Mouse (Mus musculus) cerebellum, postnatal 14 days (tissue): ENCODE results near the gene Plce1.
"Not testable (repeated sequence)": the region's sequence is repeated elsewhere in the genome, so short reads cannot be mapped to it uniquely, and the experiment has no call there.

Experiments
- DNase-seq, 2 experiments: peaks; one replicate each; pipeline ENCODE4 v3.0.0; 2021; ENCODE audit warnings: mixed read lengths in 2 of 2

The Plce1 gene

DNA sequence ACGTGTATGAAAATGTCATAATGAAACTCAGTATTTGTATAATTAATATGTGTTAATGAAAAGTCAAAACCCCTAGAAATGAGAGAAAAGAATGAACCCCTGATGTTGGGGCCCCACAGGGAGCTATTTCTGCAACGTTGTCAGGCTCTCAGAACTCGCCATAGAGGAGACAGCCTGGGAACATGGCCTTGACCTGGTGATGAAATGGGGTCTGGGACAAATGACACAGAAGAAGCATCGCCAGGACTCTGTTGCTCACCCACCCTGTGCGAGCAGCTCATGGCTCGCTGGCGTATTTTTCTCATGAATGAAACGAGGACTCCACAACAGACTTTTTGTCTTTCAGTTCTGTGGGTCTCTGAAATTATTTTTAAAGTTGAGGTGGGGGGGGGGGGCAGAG lies 109.0 kb downstream of the Plce1 start:
- no peak for DNase-seq

DNA sequence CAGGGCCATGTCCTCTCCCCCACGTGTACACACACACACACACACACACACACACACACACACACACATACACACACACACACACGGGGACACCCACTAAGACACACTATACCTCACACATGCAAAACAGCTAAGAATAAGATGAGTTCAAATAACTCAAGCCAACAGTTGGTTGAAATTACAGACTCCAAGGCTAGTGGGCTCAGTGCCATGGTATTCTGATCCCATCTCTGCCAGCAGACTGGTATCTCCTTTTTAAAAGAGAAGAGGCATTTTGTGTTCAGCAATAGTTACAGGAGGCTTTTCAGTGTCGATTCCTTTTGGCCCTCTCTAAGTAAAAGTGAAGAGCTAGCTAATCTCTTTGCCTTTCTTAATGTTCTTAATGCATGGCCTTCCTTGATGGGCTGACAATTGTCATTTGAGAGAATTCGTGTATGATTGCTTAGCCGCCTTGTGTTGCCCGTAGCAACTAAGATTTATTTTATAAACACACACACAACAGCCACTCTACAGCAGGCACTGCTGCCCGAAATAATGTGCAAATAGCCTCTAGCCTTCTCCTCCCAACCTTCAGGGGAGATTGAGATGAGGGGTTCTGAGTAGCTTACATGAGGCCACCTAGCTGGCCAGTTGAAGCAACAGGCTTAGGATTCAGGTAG lies 111.8 kb downstream of the Plce1 start:
- DNase-seq: peak in 1 of 2 experiments; percentile 8

DNA sequence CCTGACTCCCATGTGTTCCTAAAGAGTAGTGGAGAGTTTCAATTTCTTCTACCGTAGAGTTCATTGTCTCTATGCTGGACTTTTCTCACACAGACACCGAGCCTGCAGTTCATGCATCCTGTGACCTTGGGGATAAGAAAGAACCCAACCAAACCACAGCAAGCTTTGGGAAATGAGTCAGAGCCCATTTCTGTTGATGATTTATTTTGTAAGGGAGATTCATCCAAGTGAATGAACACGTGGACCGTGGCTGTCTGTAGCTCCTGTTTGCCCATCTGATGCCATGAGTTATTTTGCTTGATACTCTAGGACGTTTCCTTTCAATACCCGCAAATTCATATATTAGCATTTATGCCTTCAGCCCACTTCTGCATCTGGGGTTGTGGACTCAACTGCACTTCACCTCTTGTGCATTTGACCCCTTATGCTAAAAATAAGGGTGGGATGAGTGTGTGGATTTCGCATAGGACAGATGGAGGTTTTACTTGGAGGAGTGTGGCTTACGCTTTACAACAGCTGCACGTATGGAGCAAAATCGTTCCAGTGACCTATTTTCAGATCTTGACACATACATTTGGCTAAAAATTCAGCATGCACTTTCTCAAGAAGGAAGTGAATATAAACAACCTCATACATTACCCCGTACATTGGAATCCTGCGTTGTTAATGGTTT lies 112.5 kb downstream of the Plce1 start:
- DNase-seq: no peak

DNA sequence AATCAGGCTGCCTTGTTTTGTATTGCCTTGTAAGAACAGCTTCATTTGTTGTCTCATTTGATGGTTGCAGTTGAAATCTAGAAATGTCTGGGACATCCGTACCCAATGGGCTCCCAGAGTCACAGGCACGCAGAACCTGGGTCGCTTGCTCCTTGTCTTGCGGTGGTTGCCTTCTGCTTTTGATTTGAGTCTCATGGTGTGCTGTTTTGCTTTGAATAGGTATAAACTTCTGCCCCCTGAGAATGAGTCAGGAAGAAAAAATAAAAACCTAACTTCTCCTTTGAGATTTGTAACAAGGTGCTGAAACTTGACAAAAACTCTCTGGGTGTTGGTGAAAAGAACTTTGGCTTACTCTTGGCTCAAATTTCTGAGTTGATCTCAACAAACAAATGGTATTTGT lies 115.2 kb downstream of the Plce1 start:
- no peak for DNase-seq

DNA sequence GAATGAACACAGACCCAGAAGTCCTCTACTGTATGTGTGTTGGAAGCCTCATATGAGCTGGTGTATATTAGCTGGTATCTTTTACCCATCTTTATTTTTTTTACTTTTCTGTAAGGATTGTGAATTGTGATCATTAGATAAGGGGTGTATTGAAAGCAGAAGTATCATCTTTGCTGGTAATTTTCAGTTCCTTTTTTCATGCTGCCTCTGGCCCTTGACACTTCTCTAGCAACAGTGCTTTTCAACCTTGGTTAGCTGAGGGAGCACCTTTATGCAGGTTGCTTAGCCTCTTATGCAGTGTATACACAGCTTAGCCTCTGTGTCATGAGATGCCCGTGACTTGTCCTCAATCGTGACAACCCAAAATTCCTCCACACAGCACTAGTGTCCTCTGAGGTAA lies 116.5 kb downstream of the Plce1 start:
- DNase-seq: no peak

DNA sequence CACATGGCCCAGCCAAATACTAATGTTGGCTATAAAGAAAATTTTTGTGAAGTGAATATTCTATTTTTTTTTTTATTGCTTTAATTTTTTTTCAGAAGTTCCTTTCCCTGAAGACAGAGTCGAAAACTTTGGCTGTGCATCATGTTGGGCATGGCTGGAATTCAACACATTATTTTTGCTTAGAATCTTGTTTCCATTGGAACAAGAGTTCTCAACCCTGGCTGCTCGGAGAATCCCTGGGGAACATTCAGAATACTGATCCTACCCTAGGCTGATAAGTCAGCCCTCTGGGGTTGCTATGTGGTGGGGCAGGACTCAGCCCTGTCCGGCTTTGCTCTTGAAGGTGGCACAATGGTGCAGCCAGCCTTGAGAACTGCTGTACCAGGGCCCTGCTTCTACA lies 118.1 kb downstream of the Plce1 start:
- no peak for DNase-seq

DNA sequence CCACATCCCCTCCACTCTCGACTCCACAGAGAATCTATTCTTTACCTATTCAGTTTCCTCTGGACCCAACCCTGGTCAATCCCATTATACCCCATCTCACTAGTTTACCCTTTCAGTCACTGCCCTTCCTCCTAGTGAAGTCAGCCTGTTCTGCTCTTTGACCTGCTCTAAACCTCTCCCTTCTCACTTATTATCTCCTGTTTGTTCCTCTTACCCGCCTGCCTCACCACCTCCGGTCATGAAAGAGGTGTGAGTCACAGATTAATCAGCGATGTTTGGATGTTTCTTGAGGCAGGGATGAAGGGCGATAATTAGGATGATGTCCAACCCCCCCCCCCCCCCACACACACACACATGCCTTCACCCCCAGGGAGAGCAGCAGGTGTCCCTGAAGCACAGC lies 120.2 kb downstream of the Plce1 start:
- DNase-seq: no peak

DNA sequence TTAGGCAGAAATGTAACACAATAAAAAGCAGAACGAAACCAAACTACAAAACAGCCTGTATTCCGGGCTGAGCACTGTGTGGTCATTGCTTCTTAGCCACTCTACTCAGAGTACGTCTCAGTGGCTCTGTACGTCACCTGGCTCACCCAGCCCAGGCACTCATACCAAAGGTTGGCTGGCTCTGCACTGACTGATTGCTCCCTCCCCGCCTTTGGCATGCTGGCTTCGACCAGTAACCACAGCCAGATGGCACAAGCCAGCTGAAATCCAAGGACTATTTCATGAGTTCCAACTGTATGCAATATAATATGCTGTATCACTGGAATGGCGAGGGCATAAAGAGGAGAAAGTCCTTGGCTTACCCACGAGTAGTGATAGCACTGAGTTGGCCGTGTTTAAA lies 121.9 kb downstream of the Plce1 start:
- DNase-seq: peak; percentile 71 to 78

DNA sequence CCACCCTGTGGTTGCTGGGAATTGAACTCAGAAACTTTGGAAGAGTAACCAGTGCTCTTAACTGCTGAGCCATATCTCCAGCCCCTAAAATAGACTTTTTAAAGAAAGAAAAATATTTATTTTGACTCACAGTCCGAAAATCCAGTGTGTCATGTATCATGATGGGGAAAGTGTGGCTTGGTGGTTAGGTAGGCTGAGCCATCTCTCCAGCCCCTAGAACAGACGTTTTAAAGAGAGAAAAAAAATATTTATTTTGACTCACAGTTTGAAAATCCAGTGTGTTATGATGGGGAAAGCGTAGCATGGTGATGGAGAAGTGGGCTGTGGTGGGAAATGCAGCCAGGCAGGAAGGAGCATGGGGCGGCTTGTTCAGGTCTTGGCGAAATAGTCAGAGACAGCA lies 126.3 kb downstream of the Plce1 start:
- no peak for DNase-seq

DNA sequence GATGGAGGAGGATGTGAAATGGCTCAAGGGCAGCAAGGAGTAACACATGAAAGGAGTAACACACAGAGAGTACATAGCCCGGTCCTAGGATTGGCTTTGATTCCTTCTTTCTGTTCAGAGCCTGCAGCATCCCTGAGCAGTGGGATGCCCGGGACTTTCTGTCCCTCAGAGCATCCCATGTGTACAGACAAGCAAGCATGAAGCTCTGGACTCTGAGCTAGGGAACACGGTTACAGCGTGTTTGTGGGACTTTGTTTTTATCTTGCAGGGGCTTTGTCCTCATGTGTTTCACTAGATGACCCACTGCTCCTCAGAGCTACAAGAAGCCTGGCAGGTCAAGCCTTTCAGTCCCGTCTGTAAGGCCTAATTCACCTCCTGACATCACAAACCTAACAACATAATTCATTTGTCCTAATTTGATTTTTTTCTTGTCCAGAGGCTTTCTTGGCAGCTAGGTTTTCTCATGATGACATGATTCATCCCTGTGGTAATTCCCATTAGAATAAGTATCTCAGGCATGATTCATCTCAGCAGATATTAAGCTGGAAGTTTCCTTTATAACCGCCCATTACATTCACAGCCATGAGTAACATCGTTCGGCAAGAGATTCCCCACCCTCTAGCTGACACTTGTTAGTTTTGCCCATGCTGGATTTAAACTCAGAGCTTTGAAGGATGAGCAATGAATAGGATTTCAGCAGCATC lies 128.2 kb downstream of the Plce1 start:
- no peak for DNase-seq

DNA sequence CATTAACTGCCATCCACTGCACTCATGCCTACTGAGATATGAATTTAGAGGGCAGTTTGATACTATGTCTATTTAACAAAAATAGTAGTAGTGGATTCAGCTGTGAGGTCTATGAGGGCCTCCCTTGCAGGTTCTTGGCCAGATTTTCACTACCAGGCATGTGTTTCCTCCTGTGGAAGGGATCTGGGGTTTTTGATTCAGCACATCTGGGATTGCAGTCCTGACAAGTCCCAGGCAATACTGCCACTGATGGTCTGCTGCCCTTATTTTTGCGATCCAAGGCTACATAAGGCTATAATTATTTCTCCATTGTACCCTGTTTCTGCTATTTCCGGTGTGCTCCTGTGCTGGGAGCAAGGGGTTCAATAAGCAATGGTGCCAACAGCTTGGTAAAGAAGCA lies 129.4 kb downstream of the Plce1 start:
- no peak for DNase-seq

DNA sequence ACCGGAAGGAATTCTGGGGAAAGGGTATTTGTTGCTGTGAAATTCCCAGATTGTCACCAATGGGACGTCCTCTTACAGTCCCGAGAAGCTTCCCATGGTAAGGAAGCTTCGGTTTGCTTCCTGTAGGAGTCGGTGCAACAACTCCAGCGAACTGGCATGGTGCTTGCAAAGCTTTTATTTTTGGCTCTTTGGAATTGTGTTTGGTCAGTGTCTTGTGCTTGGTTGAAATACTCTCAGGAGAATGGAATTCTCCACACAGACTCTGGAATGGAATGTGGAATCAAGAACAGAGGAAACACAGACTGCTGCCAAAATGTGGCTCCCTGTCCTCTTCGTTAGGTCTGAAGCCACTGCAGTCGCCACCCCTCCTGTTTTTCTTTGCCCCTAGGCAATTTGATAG lies 129.9 kb downstream of the Plce1 start:
- DNase-seq: no peak

DNA sequence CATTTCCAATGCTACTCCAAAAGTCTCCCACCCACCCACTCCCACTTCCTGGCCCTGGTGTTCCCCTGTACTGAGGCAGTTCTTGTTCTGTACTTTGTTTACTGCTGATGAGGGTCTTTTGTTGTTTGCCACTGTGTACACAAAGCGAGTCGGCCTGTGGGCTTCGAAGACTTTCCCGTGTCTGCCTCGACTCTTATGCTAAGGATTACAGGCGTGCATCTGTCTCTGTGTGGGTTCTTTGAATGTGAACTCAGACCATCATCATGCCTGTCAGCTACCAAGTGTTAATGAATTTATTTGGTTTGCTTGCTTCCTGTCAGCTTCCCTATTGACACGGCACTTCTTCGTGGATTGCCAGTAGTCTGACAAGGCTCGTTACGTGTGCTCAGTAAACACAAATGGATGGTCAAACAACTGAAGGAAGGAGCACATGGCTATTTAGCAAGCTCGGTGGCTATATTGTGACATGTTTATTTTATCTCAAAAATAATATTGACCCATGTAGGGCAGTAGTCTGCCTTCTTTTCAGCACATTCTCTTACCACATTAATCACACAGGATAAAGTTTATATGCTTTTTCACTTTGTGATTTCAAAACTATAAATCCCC lies 133.3 kb downstream of the Plce1 start:
- DNase-seq: no peak

DNA sequence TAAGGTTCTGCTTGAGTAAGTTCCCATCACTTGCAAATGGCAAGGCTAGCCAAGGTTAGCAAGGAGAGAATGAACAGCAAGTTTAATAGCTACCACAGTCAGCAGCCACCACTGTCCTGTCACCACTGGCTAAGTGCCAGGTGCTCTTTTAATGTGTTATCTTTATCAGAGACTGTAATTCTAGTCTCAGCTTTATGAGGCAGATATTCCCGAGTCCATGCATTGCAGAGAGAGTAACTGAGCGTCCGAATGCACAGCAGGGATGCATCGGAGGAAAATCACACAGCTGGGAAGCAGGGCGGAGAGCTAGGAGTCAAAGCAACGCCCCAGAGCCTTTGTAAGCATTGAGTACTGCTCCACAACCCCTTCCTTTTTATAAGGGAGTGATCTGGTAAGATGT lies 134.4 kb downstream of the Plce1 start:
- DNase-seq: no peak

DNA sequence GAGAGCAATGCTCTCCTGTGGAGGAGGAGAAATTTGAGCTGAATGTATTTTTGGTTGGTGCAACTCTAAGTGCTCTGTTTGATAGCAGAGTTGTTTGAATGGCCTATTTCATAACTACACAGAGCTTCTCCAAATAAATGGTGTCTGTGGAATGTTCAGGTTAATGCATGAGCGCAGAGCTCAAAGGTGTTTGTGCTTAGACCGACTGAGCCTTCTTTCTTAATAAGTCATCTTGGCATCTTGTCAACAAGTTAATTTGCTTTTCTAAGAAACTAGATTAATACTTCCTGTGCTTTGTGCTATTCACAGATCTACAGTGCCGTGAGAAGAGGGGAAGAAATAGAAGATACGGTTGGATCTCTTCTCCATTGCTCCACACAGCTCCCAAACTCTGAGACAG lies 139.2 kb downstream of the Plce1 start:
- DNase-seq: no peak

DNA sequence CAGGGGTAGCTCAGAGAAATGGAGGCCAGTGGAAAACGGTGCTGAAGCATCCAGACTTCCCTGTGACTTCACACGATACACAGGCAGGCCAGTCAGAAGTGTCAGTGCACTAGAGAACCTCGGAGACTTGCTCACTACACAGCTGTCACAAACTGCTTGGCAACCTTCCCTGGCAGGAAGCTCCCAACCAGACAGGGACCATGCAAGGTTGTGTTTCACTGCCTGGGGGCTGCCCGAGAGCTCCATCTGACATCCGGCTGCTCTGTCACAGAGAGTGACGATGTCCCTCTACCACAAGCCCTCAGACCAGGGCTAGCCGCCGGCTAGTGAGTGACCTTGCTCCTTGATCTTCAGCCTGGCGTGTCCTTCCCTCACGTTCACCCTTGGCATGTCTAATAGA lies 140.6 kb downstream of the Plce1 start:
- DNase-seq: peak; percentile 48 to 73

DNA sequence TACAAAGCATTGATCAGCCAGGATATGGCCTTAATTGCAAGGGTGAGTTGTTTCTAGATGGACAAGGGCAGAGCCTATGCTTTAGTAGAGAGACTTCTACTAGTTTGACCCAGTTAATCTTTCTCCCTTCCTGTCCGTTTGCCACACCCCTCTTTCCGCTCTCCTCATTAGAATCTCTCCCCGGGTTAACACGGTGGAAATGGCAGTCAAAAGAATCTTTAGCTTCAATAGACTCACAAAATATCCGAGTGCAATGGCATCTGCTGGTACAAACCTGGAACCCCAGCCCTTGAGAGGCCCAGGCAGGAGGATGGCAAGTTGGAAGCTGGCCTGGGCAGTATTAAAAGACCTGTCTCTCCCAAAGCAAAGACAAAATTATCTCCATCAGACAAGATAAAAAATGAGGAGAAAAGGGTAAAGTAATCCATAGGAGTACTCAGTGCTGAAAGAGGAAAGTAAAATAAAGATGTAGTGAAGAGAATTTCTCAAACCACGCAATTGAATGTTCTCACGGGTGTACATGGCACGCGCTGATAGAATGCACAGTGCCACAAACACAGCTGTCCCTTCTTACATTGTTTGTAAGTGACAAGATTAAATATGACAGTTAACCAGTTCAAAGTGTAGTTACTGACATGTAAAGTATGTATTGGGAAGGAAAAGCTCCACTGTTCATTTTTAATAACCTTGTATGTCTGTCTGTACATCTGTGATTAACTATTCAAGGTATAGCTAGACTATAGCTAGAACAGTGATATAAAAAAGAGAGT lies 145.5 kb downstream of the Plce1 start:
- no peak for DNase-seq

DNA sequence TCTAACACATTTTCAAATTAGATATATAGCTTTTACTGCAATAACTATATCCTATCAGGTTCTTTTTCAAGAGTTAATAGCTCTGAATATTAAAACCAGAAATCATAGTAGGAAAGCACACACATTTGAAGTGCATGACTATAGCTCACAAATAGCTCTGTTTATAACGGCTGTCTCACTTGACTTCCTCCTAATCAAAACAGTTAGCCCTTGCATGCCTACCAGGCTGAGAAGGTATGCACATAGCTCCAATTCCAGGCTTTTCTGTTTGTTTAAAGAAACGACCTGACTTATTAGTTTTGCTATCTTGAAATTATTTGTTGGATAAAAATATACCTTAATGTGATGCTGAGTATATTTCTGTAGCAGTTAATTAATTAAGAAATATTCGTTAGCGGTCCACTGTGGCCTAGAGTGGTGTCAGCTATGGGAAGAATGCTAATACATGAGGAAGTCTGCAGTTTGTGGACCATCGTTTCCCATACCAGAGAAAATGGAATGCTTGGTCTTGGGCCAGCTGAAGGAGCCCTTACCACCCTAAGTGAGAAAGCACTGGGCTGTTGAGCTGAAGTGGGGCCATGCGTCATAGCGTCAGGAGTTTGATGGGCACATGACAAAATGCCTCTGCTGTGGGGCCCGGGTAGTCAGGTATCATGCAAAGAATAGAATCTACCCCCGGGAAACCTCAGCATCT lies 146.3 kb downstream of the Plce1 start:
- no peak for DNase-seq

DNA sequence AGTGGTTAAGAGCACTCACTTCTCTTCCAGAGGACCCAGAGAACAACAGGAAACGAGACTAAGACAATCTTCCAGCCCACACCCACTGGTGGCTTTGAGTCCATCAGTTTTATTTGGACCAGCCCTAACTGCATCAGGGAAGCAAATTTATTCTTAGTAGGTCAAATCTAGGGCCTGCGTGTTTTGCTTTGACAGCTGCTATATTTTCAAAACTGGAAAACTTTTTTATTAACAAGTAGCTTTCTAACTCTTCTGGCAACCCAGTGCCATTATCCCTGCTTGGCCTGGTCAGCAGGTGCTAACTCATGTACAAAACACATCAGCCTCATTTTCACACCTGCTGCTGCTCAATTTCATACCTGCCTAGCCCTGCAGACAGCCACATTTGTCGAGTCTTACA lies 151.3 kb downstream of the Plce1 start:
- no peak for DNase-seq

DNA sequence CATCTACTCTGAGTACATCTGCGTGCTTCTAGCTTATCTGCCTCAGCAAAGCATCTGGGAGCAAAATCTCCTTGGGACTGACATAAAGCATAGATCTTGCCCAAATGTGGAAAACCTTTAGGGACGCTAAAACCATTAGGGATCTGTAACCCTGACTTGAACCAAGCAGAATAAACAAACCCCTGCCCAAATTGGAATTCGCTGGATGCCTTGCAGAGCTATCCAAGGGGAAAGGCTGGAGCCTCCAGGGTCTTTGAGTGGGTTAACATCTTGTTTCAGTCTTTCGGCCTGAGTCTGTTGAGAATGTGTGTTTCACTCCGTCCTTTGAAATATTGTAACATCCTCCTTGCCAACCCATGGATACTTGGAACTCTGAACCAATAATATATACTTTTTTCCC lies 152.4 kb downstream of the Plce1 start:
- no peak for DNase-seq

DNA sequence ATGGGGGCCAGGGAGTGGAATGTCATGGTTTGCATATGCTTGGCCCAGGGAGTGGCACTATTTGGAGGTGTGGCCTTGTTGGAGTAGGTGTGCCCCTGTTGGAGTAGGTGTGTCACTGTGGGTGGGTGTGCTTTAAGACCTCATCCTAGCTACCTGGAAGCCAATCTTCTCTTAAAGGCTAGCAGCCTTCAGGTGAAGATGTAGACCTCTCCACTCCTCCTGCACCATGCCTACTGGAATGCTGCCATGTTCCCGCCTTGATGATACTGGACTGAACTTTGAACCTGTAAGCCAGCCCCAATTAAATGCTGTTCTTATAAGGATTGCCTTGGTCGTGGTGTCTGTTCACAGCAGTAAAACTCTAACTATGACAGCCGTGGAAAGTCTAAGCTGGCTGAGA lies 158.1 kb downstream of the Plce1 start:
- no peak for DNase-seq

DNA sequence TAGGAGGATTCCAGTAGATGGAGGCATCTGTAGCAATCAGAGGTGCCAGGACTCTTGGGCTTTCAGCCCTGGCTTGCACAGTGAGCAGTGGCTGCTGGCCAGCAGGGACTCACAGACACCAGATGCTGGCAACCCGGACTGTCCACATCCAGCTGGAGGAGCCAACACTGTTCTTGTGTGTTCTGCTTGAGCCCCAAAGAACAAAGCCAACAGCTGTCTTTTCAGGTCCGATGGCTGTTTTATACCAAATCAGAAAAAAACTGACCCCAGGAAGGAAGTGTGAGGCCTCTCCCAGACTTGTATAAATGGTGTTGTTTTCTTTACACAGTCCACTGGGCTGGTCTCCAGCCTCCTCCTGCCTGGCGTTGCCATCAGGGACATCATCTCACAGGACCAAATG lies 158.9 kb downstream of the Plce1 start:
- peak; percentile 30 to 42 for DNase-seq

DNA sequence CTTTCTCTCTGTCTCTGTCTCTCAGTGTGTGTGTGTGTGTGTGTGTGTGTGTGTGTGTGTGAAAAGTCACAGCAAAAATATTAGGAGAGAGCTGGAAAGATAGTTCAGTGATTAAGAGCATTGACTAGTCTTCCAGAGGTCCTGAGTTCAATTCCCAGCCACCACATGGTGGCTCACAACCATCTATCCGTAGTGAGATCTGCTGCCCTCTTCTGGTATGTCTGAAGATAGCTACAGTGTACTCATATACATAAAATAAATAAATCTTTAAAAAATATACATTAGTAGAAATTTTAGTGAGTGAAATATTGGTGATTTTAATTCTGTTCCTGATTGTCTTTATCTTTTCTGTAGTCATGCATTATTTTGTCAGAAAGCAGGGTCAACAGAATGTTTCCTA lies 161.6 kb downstream of the Plce1 start:
- DNase-seq: not testable (repeated sequence)
